Mouse (Mus musculus): ENCODE data around the gene Sema4c.

GRCm38 (mm10) chr1:36541844-36542243 lies 16.3 kb downstream of the Sema4c start:
- TF ChIP-seq POLR2AphosphoS2 (IDR thresholded peaks at IDR 0.05; ENCODE audit: insufficient read length, low read depth), result no peak
- no peak for TF ChIP-seq TCF3 (IDR thresholded peaks at IDR 0.05; ENCODE audit: insufficient read length, low read depth)
- no peak for TF ChIP-seq POLR2A (IDR thresholded peaks at IDR 0.05; ENCODE audit: insufficient read length, low read depth)
- no peak for TF ChIP-seq TCF12 (IDR thresholded peaks at IDR 0.05; ENCODE audit: insufficient read depth, poor library complexity, severe bottlenecking)
- TF ChIP-seq SRF (IDR thresholded peaks at IDR 0.05; ENCODE audit: control insufficient read depth, insufficient read length, low read depth), result no peak
- no peak for TF ChIP-seq MYOG (IDR thresholded peaks at IDR 0.05; ENCODE audit: control insufficient read depth in 1 of 3, insufficient read depth in 1 of 3, insufficient read length in 2 of 3, low read depth in 2 of 3)
- no peak for TF ChIP-seq REST (IDR thresholded peaks at IDR 0.05; ENCODE audit: insufficient read depth, insufficient read length)
- no peak for TF ChIP-seq CEBPB (IDR thresholded peaks at IDR 0.05; ENCODE audit: insufficient read depth, poor library complexity, severe bottlenecking)
- no peak for TF ChIP-seq MAX (IDR thresholded peaks at IDR 0.05; ENCODE audit: low read depth)

Measured in myocyte (in vitro differentiated cells).